Mouse (Mus musculus): ENCODE measurements around the gene Igsf3.

Gene Igsf3

GRCm38 (mm10) chr3:101501611-101502010 is 124.7 kb downstream of the Igsf3 start:
- DNase-seq (ENCODE audit: low spot score), result no peak

GRCm38 (mm10) chr3:101502086-101502760 is 125.3 kb downstream of the Igsf3 start:
- no peak for DNase-seq (ENCODE audit: low spot score)

- DNase-seq (ENCODE audit: low spot score), result peak; percentile 78
Measured at GRCm38 (mm10) chr3:101506179-101506578, 129.3 kb downstream of the Igsf3 start.

- DNase-seq (ENCODE audit: low spot score), result peak; percentile 14
Measured at GRCm38 (mm10) chr3:101506970-101507702, 130.3 kb downstream of the Igsf3 start.

- no peak for DNase-seq (ENCODE audit: low spot score)
Measured at GRCm38 (mm10) chr3:101507766-101508165, 130.9 kb downstream of the Igsf3 start.

GRCm38 (mm10) chr3:101509707-101510544 is 133.0 kb downstream of the Igsf3 start:
- DNase-seq (ENCODE audit: low spot score), result no peak

- no peak for DNase-seq (ENCODE audit: low spot score)
Measured at GRCm38 (mm10) chr3:101510632-101511031, 133.7 kb downstream of the Igsf3 start.
